Mouse (Mus musculus) spleen, adult 18-20 months (tissue): Measurements from ENCODE around the gene Gm20890.
"Not testable (repeated sequence)": the region's sequence is repeated elsewhere in the genome, so short reads cannot be mapped to it uniquely, and the experiment has no call there.

Source experiments
- DNase-seq, 2 experiments: peaks; one replicate each; pipeline ENCODE4 v3.0.0; 2022; ENCODE audit warnings: mixed read lengths in 2 of 2

The Gm20890 gene

DNA sequence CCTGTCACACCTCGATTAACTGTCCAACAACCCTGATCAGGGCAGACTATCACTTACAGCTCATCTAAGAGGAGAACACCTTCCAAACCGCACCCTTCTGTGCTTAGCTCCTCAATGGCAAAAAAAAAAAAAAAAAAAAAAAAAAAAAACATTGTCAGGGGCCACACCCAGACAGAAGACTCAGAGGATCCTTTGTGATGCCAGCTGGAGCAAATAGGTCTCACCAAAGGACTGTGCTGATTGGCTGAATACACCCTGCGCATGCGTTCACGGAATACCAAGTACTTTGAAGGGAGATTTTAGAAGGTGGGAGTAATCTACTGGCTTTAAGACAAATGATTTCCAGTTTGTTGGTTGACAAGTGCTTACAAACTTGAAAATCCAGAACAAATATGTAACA lies at the start of gene Gm20890:
Gene Gm20890 (minus strand): TSS at position 101 of the 400 bp plus-strand sequence.
- DNase-seq = not testable (repeated sequence)
